Mouse (Mus musculus): ENCODE measurements around the gene Serpine1.

DNA sequence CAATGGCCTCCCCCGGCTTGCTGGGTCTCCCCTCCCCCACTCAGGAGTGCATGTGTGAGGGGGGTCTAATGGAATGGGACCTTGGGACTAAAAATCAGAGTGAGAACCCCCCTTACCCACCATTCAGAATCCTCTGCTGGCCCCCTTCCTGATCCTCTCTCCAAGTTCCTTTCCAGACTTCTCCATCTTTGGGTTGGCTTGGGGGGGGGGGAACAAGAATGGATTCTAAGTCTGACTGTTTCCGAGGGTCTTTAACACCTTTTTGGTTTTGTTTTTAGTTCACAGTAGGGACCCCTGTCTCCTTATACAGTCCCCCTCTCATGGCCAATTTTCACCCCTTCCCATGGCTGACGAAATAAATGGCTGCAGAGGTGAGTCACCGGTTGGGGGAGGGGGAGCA, 46.0 kb downstream of the Serpine1 start, which contains the start of gene Vgf:
- TF ChIP-seq CTCF (IDR thresholded peaks at IDR 0.05; ENCODE audit: extremely low read depth, insufficient read depth, insufficient read length, insufficient replicate concordance) = no peak
- no peak for TF ChIP-seq POLR2A (IDR thresholded peaks at IDR 0.05; ENCODE audit: low read depth, low read length)
